Mouse (Mus musculus): ENCODE measurements around the gene Med27. TPM values are rescaled to one million over a fixed set of nuclear protein-coding genes. Genes with fewer than 3 reads are reported as not detected.

Med27 gene
- polyA plus RNA-seq, 1 experiment from 2014 or later, result 13.0 TPM

DNA sequence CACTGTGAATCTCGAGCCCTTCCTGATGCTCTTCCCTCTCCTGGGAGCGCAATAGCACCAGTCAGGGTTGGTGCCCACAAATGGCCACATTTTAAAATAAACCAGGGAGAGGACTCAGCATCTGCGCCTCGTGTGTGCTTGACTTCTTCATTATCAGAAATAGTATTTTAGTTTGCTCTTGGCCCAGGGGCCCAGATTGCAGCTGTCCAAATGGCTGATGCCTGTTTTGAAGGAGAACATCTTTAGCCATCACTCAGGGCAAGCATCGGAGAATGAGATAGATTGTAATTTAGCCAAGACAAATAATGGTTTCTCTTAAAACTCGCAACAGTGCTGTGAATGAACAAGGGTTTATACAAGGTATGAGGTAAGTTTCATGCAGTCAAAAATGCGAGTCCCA lies 92.8 kb downstream of the Med27 start:
- Histone ChIP-seq H3K27ac (ENCODE audit: low read depth) (peak overlapping the region; percentile 66; the same call in 1 of the 2 replicates), H3K27me3 (ENCODE audit: insufficient read depth, low read length) (no peaks in the 10 kb centered on the region), H3K9ac (replicated peaks) (no peak overlapping the region), H3K4me2 (ENCODE audit: low read depth, low read length) (no peak overlapping the region), H3K4me3 (ENCODE audit: low read depth, low read length) (no peak overlapping the region), H3K36me3 (replicated peaks; ENCODE audit: insufficient read depth, low read length) (no peaks in the 10 kb centered on the region), H3K4me1 (ENCODE audit: insufficient read depth) (peaks cover 23% of the 10 kb centered on the region), H3K9me3 (ENCODE audit: low read length) (no peaks in the 10 kb centered on the region)
- WGBS (ENCODE audit: insufficient replicate concordance), result 75% methylated on average over 7 of the region's 7 CpGs
- DNase-seq (no peak), ATAC-seq (no peak)
- TF ChIP-seq EP300 (IDR thresholded peaks at IDR 0.05; ENCODE audit: low read depth) (no peak), CTCF (IDR thresholded peaks at IDR 0.05; ENCODE audit: low read depth) (no peak)

DNA sequence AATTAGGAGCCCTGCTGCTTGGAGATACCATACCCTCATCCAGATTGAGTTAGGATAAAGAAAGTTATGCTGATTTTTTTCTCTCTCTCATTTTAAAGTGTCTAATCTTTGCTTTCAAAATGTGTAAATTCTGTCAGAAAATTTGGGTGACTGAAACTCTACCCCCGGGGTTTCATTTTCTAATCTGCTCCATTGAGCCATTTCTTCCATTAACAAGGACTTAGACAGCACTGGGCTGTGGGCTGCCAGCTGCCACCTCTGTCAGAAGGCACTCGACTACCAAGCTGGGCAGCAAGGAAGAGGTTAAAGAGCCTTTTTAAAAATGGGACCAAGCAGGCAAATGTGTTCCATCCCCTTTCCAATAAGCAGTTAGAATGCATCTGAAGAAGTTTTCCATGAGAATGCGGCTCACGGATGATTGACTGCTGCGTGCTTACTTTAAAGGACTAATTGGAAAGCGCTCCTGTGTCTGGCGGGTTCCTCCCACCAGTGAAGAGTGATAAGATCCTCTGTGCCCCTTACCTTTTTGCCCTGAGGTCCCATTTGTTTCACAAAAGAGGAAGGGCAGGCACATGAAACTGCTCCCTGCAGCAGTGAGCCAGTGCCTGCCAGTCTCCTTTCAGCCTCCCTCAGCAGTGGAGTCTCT lies 93.4 kb downstream of the Med27 start:
- H3K4me2 ChIP-seq (ENCODE audit: low read depth, low read length), result no peak overlapping the region
- DNase-seq (no peak), ATAC-seq (no peak)
- H3K9me3 ChIP-seq (ENCODE audit: low read length), result no peaks in the 10 kb centered on the region
- H3K9ac ChIP-seq (replicated peaks), result no peak overlapping the region
- WGBS (ENCODE audit: insufficient replicate concordance), result 68% methylated on average over 7 of the region's 7 CpGs
- no peak for TF ChIP-seq EP300 (IDR thresholded peaks at IDR 0.05; ENCODE audit: low read depth)
- no peak for TF ChIP-seq CTCF (IDR thresholded peaks at IDR 0.05; ENCODE audit: low read depth)
- H3K27me3 ChIP-seq (ENCODE audit: insufficient read depth, low read length), result no peaks in the 10 kb centered on the region
- no peaks in the 10 kb centered on the region for H3K36me3 ChIP-seq (replicated peaks; ENCODE audit: insufficient read depth, low read length)
- H3K4me3 ChIP-seq (ENCODE audit: low read depth, low read length), result no peak overlapping the region
- H3K27ac ChIP-seq (ENCODE audit: low read depth), result no peak overlapping the region
- peaks cover 23% of the 10 kb centered on the region for H3K4me1 ChIP-seq (ENCODE audit: insufficient read depth)

DNA sequence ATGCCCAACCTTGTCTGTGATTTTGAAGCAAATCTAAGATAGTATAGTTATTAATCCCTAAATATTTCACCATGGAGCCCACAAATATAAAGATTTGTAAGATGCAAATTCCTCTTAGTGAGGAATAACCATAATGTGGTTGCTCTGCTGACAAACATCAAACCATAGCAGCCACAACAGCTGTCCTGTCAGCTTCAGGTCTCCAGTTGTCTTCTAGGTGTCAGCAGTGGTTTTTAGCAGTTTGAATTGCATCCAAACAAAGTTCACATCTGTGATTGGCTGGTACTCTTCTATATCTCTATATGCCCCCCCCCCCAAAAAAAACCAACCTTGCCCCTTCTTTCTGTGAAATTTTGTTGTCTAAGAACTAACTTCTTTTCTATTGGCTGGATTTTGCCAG lies 95.7 kb downstream of the Med27 start:
- H3K9me3 ChIP-seq (ENCODE audit: low read length), result no peaks in the 10 kb centered on the region
- H3K27me3 ChIP-seq (ENCODE audit: insufficient read depth, low read length), result no peaks in the 10 kb centered on the region
- ATAC-seq (no peak), DNase-seq (no peak)
- peaks cover 20% of the 10 kb centered on the region for H3K4me1 ChIP-seq (ENCODE audit: insufficient read depth)
- H3K9ac ChIP-seq (replicated peaks), result no peak overlapping the region
- no peak overlapping the region for H3K27ac ChIP-seq (ENCODE audit: low read depth)
- no peak overlapping the region for H3K4me2 ChIP-seq (ENCODE audit: low read depth, low read length)
- no peak overlapping the region for H3K4me3 ChIP-seq (ENCODE audit: low read depth, low read length)
- TF ChIP-seq EP300 (IDR thresholded peaks at IDR 0.05; ENCODE audit: low read depth), result no peak
- H3K36me3 ChIP-seq (replicated peaks; ENCODE audit: insufficient read depth, low read length), result no peaks in the 10 kb centered on the region

DNA sequence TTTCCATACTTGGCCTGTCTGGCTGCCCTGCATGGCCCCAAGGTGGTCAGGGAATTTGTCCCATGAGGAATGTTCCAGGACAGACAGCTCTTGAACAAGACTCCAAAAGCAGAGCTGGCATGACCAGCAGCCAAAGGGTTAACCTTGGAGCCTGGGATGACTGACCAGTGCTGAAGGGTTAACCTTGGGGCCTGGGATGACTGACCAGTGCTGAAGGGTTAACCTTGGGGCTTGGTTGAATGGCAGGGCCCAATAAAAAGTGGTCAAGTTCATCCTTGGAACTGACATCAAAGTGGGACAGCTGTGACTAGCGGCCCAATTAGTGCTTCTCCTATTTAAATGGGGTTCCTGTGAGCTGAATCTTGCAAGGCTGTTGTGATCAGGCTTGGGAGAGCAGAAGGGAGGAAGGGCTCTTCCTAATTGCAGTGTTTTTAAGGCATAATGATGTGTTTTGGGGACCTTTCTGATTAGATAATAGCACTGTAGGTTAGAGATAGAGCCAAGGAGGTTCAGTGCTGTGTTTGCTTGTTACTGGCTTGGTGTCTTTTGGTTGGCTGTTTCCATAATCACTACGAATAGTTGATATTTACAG lies 97.1 kb downstream of the Med27 start:
- no peak overlapping the region for H3K27ac ChIP-seq (ENCODE audit: low read depth)
- ATAC-seq (no peak), DNase-seq (no peak)
- no peak for TF ChIP-seq CTCF (IDR thresholded peaks at IDR 0.05; ENCODE audit: low read depth)
- no peak for TF ChIP-seq EP300 (IDR thresholded peaks at IDR 0.05; ENCODE audit: low read depth)
- H3K9ac ChIP-seq (replicated peaks), result no peak overlapping the region
- no peaks in the 10 kb centered on the region for H3K9me3 ChIP-seq (ENCODE audit: low read length)
- no peak overlapping the region for H3K4me3 ChIP-seq (ENCODE audit: low read depth, low read length)
- H3K27me3 ChIP-seq (ENCODE audit: insufficient read depth, low read length), result no peaks in the 10 kb centered on the region
- H3K4me2 ChIP-seq (ENCODE audit: low read depth, low read length), result no peak overlapping the region
- WGBS (ENCODE audit: insufficient replicate concordance), result 54% methylated on average over 2 of the region's 2 CpGs
- H3K4me1 ChIP-seq (ENCODE audit: insufficient read depth), result peaks cover 15% of the 10 kb centered on the region
- H3K36me3 ChIP-seq (replicated peaks; ENCODE audit: insufficient read depth, low read length), result no peaks in the 10 kb centered on the region

DNA sequence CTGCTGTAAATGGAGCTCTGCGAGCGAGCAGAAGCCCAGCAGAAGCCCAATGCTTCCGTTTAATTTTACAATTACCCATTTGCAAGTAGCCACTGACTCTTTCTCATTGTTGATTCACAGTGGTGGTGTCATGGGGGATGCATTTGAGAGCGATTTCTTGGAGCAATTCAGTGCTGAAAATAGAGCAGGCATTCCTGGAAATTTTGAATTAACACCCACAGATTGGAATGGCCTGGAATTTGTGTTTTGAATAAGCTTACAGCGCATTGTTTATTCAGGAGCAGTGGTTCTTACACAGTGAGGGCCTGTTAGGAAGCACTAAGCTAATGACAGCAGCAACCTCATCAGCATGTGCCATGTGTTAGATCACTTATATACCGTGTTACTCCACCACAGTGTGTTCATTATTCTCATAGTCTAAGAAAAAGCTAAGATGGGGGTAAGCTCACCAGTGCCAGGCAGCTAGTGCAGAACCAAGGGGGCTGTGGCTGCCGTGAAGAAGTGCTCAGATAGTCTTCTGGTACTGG lies 101.9 kb downstream of the Med27 start:
- no peak overlapping the region for H3K9ac ChIP-seq (replicated peaks)
- 0 out of 2 replicates have a peak, but pooled peaks cover 1% of the 10 kb centered on the region for H3K4me1 ChIP-seq (ENCODE audit: insufficient read depth)
- DNase-seq, result no peak
- 81% methylated on average over 7 of the region's 7 CpGs for WGBS (ENCODE audit: insufficient replicate concordance)
- no peaks in the 10 kb centered on the region for H3K36me3 ChIP-seq (replicated peaks; ENCODE audit: insufficient read depth, low read length)
- no peak overlapping the region for H3K4me2 ChIP-seq (ENCODE audit: low read depth, low read length)
- H3K4me3 ChIP-seq (ENCODE audit: low read depth, low read length), result no peak overlapping the region
- H3K9me3 ChIP-seq (ENCODE audit: low read length), result no peaks in the 10 kb centered on the region
- TF ChIP-seq EP300 (IDR thresholded peaks at IDR 0.05; ENCODE audit: low read depth) (no peak), CTCF (IDR thresholded peaks at IDR 0.05; ENCODE audit: low read depth) (no peak)
- H3K27ac ChIP-seq (ENCODE audit: low read depth), result no peak overlapping the region
- H3K27me3 ChIP-seq (ENCODE audit: insufficient read depth, low read length), result no peaks in the 10 kb centered on the region
- no peak for ATAC-seq

DNA sequence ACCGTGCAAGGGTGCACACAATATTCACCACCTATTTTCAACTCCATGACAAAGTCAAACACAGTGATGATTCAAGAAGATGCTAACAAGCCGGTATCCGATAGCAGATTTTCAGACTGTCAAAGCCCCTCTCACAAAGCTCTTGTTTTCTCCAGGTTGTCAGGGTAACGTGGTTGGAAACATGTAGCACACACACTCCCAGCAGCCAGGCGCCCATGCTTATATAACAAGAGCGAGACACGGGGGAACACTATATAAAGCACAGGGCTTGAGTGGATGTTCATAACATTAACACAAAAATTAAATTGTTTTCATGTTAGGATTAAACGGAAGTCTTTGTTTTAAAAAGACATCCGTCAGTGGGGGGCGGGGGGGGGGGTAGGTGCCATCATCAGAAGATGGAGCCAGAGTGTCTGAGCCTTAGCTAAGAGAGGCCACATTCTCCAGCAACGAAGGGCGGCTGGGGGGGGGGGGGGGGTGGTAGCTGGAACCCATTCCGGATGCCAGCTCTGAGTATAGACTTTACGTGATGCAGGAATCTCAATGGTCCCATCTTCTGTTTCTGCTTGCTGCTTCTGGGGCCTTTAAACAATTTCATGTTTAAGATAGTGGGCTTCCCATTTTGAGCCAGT lies 104.9 kb downstream of the Med27 start:
- Histone ChIP-seq H3K9ac (replicated peaks) (no peak overlapping the region), H3K4me3 (ENCODE audit: low read depth, low read length) (no peak overlapping the region), H3K27me3 (ENCODE audit: insufficient read depth, low read length) (no peaks in the 10 kb centered on the region), H3K4me2 (ENCODE audit: low read depth, low read length) (no peak overlapping the region), H3K36me3 (replicated peaks; ENCODE audit: insufficient read depth, low read length) (no peaks in the 10 kb centered on the region), H3K4me1 (ENCODE audit: insufficient read depth) (no peaks in the 10 kb centered on the region), H3K9me3 (ENCODE audit: low read length) (no peaks in the 10 kb centered on the region), H3K27ac (ENCODE audit: low read depth) (no peak overlapping the region)
- no peak for TF ChIP-seq CTCF (IDR thresholded peaks at IDR 0.05; ENCODE audit: low read depth)
- no peak for TF ChIP-seq EP300 (IDR thresholded peaks at IDR 0.05; ENCODE audit: low read depth)
- ATAC-seq, result no peak
- no peak for DNase-seq
- 81% methylated on average over 14 of the region's 14 CpGs for WGBS (ENCODE audit: insufficient replicate concordance)
